Mouse (Mus musculus) CH12.LX (cell line): ENCODE measurements around the gene Thy1.

Source experiments
- CTCF ChIP-seq, 2 experiments: IDR thresholded peaks in 1 of 2; conservative IDR thresholded peaks in 1 of 2; 2 replicates each; pipeline ENCODE4 v1.5.1; 2011 to 2012; ENCODE audit warnings: low read depth in 2 of 2, low read length in 2 of 2, improper control_type of control experiment in 1 of 2, inconsistent platforms in 1 of 2, mild to moderate bottlenecking in 1 of 2, moderate library complexity in 1 of 2
- GABPA ChIP-seq: IDR thresholded peaks from 2 replicates; pipeline ENCODE4 v1.6.1; 2012; ENCODE audit warnings: low read depth, low read length, improper control_type of control experiment, inconsistent platforms; ENCODE audit not compliant: insufficient replicate concordance
- MEF2A ChIP-seq: IDR thresholded peaks from 2 replicates; pipeline ENCODE4 v1.6.1; 2014; ENCODE audit warnings: low read depth, mild to moderate bottlenecking, inconsistent platforms, low read length, improper control_type of control experiment, borderline replicate concordance
- POLR2A ChIP-seq: IDR thresholded peaks from 2 replicates; pipeline ENCODE4 v1.6.1; 2011; ENCODE audit warnings: low read depth, mild to moderate bottlenecking, improper control_type of control experiment, low read length
- USF2 ChIP-seq: conservative IDR thresholded peaks from 2 replicates; pipeline ENCODE4 v1.6.1; 2011; ENCODE audit warnings: low read depth, low read length, improper control_type of control experiment
- ZMIZ1 ChIP-seq: IDR thresholded peaks from 2 replicates; pipeline ENCODE4 v1.6.1; 2012; ENCODE audit warnings: low read depth, mild to moderate bottlenecking, inconsistent platforms, low read length, improper control_type of control experiment

DNA sequence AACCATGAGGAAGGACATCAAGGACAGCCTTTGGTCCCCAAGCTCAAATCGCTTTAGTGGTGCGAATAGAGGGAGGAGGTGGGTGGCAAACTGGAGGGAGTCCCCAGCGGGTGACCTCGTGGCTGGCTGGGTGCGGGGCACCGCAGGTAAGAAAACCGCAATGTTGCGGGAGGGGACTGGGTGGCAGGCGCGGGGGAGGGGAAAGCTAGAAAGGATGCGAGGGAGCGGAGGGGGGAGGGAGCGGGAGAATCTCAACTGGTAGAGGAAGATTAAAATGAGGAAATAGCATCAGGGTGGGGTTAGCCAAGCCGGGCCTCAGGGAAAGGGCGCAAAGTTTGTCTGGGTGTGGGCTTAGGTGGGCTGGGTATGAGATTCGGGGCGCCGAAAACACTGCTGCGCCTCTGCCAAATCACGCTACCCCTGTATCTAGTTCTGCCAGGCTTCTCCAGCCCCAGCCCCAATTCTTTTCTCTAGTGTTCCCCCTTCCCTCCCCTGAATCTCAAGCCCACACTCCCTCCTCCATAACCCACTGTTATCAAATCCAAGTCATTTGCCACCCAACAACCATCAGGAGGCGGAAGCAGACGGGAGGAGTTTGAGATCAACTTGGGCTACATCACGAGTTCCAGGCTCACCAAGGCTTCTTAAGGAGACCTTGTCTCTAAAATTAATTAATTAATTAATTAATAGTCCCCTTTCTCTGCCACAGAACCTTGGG lies 683 bp downstream of the Thy1 start:
- TF ChIP-seq POLR2A (no peak), GABPA (no peak), USF2 (no peak), ZMIZ1 (no peak), MEF2A (no peak), CTCF (conservative IDR thresholded peaks at IDR 0.05 in 1 of 2, IDR thresholded peaks at IDR 0.05 in 1 of 2; ENCODE audit: low read depth in 2 of 2, low read length in 2 of 2) (no peak)
